Mouse (Mus musculus) ES-E14 (cell line): ENCODE data around the gene Pdx1.

Experiments used
- CHD2 ChIP-seq: IDR thresholded peaks from 2 replicates; pipeline ENCODE4 v1.6.1; 2014; ENCODE audit warnings: mild to moderate bottlenecking, low read depth, low read length, inconsistent platforms
- HCFC1 ChIP-seq: IDR thresholded peaks from 2 replicates; pipeline ENCODE4 v1.6.1; 2012; ENCODE audit warnings: low read length, inconsistent platforms, borderline replicate concordance; ENCODE audit not compliant: insufficient read depth
- MAFK ChIP-seq: IDR thresholded peaks from 2 replicates; pipeline ENCODE4 v1.6.1; 2014; ENCODE audit warnings: mild to moderate bottlenecking, low read depth, low read length, inconsistent platforms; ENCODE audit not compliant: insufficient read depth
- ZC3H11A ChIP-seq: IDR thresholded peaks from 2 replicates; pipeline ENCODE4 v1.6.1; 2012; ENCODE audit warnings: low read depth, mild to moderate bottlenecking, inconsistent platforms, low read length, borderline replicate concordance
- ZNF384 ChIP-seq: IDR thresholded peaks from 2 replicates; pipeline ENCODE4 v1.6.1; 2012; ENCODE audit warnings: low read depth, low read length, inconsistent platforms

DNA sequence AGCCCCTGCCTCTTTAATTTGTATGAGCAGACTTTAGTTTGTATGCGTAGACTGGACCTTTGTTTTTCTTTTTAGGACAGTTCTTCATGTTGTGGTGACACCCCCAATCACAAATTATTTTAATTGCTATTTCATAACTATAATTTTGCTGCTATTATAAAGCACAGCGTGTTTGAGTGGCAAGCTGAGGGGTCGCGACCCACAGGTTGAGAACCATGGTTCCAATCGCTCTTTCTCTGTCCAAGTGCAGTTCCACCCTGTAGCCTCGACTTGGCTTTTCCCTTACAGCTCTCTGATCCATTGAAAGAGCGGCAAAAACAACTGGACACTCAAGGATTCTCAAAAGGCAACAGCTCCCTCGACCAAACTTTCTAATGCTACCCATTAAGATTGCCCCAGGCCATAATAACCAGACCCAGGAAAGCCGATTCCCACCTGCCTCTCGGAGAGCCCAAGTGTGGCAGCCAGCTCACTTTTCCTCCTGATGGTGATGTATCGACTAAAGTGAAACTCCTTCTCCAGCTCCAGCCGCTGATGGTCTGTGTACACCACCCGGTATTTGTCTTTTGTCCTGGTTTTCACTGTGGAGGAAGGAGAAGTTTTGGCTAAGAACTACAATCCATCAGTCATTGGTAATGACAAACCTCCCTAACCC, 33.1 kb downstream of the Pdx1 start:
- TF ChIP-seq HCFC1 (no peak), MAFK (no peak), ZC3H11A (no peak), CHD2 (peak; percentile 94), ZNF384 (no peak)
